Mouse (Mus musculus) left cerebral cortex, adult 6 months (tissue): Measurements from ENCODE around the gene Gm20747. TPM values are rescaled to one million over a fixed set of nuclear protein-coding genes. Genes with fewer than 3 reads are reported as not detected.

ENCODE experiments used
- long read RNA-seq, 2 experiments: library from polyadenylated mRNA; unstranded; transcript quantifications; one replicate each; pipeline ENCODE4 v2.0.0; 2019 to 2020
- polyA plus RNA-seq: library from polyadenylated mRNA; unstranded; fragments of <200 nt; fragmentation: Nextera tagmentation; gene quantifications from 2 replicates; pipeline ENCODE4 v1.2.3, GENCODE M21; 2021

The Gm20747 gene
- not detected in 2 replicates for polyA plus RNA-seq
- long read RNA-seq, experiment 1 = 0 reads
- long read RNA-seq, experiment 2 = 0 reads

DNA sequence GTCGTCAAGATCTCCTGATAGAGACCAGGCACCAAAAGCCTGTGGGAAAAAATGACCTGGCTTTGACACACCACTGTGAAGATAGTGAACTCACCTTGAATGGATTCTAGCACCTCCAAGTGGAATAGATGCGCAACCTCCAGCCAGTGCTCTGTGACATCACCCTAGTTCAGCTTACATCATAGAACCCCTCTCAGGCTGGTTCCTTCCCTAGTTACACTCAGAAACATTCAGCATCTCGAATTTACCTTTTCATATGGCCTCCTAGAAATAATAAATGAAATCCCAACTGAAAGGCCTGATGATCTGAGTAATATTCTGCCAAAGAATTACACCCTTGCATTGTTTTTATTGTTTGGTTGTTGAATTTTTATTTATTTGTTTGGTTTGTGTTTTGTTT is at the start of gene Gm20747:
Gene Gm20747, minus strand, starts transcription at position 101 of the 400 bp plus-strand sequence.

